Mouse (Mus musculus) brain, embryonic 14.5 days (tissue): ENCODE measurements around the gene Pigp.

ENCODE experiments used
- CTCF ChIP-seq: fragments of 200-500 bp; IDR thresholded peaks from 2 replicates; pipeline ENCODE4 v1.5.1; 2012; ENCODE audit warnings: inconsistent platforms, mild to moderate bottlenecking, moderate library complexity, borderline replicate concordance; ENCODE audit not compliant: insufficient read depth, insufficient read length; ENCODE audit errors: extremely low read depth
- POLR2A ChIP-seq: fragments of 200-500 bp; IDR thresholded peaks from 2 replicates; pipeline ENCODE4 v1.6.1; 2012; ENCODE audit warnings: mild to moderate bottlenecking, inconsistent platforms, borderline replicate concordance; ENCODE audit not compliant: poor library complexity, insufficient read depth, insufficient read length, severe bottlenecking; ENCODE audit errors: extremely low read depth

- TF ChIP-seq CTCF (no peak), POLR2A (no peak)
These were observed 21.4 kb downstream of the Pigp start for GRCm38 (mm10) chr16:94350287-94350677.
